Mouse (Mus musculus) fat pad, adult 2 months (tissue): ENCODE measurements around the gene Map1s.

Experiments
- DNase-seq: peaks from one replicate; pipeline ENCODE4 v3.0.0-alpha.2; 2011; ENCODE audit warnings: low read depth, low spot score; ENCODE audit errors: extremely low read depth

The Map1s gene

DNA sequence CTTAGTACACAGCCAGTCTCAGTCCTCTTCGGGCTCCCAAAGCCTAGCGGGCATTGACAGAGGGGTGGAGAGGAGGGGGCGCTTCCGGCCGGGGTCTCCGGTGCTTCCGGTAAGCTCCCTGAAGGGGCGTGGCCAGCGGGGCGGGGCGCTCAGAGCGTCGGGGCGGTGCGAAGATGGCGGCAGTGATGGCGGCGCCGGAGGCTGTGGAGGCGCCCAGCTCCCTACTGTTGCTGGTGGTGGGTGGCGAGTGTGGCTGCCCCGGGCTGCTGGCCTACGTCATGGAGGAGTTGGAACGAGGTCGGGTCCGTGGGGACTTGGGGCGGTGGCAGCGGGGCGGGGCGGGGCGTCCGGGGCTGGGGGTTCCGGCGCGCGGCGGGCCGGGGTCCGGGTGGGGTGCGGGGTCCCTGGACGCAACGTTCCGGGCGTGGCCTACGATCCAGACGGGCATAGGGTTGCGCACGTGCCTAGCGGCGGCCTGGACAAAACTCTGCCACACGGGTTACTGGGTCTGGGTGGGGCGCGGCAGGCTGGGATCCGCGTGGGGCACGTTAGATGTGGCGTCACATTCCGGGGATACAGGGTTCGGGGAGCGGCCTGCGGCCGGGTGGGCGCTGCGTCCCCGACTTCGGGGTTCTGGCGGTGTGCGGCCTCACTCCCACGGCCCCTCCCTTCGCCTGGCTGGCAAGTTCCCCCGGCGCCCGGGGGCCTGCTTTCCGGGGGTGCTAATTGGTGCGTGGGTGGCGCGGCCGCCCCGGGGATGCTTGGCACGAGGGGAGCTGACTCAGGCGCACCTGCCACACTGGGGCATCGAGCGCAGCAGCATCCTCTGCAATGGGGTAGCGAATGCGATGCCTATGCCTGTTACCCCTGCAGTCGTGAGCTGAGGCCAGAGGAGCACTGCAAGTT, at the start of gene Map1s:
Gene Map1s, plus strand, starts transcription at position 102 of the 906 bp plus-strand sequence.
- no peak for DNase-seq

- no peak for DNase-seq
Measured at GRCm38 (mm10) chr8:70856028-70856427, 49.7 kb upstream of the Map1s start.

DNA sequence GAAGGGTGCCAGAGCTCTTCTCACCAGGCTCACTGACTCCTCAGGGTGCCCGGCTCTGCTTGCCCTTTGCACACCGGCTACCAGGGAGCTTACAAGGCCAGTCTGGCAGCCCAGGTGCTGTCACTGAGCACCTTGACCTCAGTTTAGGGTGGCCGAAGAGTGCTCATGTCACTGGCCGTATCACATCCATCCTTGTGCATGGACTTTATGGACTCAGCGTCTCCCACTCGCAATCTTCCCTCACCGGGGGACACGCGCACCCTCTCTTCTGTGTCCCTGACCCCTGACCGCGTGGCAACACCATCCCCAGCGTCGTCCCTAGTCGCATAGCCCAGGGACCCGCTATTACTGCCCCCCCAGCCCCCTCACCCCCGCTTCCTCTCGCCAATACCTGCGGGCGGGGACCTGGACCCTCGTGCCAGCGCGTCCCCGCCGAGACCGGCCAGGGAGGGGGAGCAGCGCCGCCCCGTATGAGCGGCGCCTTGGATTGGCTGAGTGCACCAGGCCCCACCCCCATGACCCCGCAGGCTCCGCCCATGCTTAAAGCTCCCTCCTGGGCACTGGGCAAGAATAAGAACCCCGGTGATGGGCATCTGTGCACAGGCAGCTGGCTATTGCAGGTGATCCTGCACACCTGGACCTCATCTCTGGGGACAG, 49.1 kb upstream of the Map1s start:
- DNase-seq = no peak

GRCm38 (mm10) chr8:70857516-70857915, 48.2 kb upstream of the Map1s start:
- DNase-seq = no peak

GRCm38 (mm10) chr8:70862824-70863641, 42.7 kb upstream of the Map1s start, which contains the start of gene Kcnn1:
Gene Kcnn1 (minus strand): TSS chr8:70863258.
- no peak for DNase-seq

GRCm38 (mm10) chr8:70863956-70864711, 41.6 kb upstream of the Map1s start:
- DNase-seq = no peak

DNA sequence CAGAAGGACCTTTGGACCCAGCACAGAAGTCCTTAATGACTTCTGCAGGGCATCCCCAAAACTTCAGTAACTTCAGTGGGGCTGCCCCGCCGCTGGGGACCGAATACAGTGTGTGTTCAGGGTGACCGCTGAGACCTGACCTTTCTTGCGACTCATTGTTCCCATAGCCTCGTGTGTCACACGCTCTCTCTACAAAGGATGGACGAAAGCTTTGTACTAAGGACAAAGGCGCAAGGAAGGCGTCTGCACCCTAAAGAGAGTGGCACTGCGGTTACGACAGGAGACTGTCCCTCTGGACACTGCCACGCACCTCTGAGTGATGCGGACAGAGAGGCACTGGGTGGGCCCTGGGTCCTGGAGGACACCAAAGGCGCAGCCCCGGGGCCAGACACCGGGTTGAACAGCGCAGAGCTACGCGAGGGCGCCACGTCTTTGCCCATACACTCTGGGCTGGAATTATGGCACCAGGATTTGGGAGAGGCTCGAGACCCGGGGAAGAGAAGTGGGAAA, 41.0 kb upstream of the Map1s start:
- no peak for DNase-seq

DNA sequence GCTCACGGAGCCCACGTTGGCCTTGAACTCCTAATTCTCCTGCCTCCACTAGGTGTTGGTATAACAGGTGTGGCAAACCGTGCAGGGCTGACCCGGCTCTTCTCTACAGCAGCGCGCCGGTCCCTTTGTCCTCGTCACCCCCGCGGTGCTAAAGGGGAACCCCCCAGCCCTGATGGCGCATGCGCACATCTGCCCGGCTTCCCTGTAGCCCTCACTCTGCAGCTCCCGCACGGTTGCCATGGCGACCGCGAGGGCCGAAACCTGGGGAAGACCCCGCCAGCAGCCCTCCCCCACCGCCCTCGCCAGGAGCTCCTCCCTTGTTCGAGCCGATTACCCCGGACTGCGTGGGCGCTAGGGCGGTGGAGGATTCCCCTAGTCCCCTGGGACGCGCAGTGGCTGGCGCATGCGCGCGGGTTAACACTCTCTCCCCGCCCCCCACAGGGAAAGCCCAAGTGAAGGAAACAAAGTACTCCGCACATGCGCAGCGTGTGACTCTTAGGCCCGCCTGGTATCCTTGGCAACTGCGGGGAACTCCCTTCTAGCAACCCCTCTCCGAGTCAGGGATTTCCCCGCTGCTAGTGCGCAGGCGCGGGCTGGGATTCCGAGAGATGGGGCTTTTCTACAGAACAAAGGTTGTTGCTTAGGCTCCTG, 40.3 kb upstream of the Map1s start:
- DNase-seq = no peak

GRCm38 (mm10) chr8:70866001-70866520, 39.7 kb upstream of the Map1s start:
- DNase-seq = no peak

DNA sequence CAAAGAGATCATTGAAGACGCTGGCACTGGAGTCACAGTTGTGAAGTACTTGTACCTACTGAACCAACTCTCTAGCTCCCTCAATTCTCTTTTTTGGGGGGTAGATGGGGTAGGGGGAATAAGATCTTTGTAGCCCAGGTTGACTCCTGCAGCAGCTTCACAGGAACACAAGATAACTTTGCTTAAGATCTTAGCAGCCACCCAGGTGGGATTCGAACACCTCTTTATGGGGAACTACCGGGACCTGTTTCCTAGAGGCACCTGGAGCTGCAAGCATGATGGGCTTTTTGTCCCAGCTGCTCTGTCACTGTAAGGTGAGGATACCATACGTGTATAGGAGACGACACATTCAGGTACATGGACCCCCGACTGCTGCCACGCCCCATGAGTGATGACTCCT, 39.2 kb upstream of the Map1s start:
- DNase-seq = no peak

GRCm38 (mm10) chr8:70868559-70869198, 37.1 kb upstream of the Map1s start:
- no peak for DNase-seq

DNA sequence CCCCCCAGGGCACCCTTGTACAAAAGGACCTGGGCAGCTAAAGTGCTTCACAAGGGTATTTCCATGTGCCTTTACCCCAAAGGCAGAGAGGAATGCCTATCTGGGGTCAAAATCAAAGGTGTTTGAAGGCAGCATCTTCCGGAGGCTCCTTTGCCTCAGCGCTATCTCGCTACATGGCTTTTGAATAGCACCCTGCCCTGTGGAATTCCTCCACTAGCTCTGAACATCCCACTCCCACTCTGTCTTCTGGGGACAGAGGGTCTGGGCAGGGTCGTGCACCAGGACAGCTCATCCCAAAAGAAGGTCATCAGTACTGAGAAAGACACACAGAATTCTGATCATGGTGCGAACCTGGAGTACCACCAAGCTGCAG, 36.5 kb upstream of the Map1s start:
- no peak for DNase-seq

DNA sequence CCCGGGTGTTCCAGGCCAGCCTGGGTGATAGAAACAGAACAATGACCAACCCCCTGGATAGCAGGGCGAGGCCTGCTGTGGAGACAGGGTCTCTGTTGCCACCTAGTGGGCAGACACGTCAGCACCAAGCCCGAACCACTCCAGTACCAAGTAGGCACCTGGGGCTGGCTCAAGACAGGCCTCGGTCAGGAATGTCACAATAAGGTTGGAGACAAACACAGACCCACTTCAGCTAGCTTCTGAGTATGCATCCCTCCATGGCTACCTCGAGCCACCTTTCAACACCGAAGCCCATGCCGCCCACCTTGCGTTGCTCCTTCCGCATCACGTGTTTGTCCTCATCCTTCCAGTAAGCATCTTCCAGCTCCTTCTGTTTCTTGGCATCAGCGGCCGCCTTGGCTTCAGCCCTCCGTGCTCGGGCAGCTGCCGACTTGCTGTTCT, 36.1 kb upstream of the Map1s start:
- no peak for DNase-seq

DNA sequence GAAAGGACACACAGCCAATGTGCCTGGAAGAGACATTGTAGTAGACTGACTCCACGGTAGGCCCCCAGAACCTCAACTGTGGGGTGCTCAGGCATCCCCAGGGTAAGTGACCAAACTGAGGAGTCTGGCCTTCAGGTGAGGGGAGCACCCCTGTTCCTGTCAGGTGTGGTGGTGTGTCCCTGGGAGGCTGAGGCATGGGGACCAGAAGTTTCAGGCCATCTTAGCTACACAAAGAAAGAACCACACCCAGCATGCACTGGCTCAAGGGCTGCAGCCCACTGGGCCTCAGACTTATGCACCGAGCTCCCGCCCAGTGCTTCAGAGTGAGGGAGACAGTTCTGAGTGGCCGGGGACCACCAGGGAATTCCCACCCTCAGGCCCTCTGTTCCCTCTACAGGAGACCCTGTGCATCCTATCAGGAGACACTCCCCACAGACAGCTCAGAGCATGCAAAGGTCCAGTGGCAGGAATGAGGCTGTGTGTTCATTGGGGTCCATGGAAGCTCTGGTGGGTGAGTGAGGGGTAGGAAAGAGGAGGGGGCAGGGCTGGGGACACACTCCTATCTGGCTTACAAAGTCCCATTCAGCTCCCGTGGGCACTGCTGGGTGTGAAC, 34.4 kb upstream of the Map1s start:
- no peak for DNase-seq

DNA sequence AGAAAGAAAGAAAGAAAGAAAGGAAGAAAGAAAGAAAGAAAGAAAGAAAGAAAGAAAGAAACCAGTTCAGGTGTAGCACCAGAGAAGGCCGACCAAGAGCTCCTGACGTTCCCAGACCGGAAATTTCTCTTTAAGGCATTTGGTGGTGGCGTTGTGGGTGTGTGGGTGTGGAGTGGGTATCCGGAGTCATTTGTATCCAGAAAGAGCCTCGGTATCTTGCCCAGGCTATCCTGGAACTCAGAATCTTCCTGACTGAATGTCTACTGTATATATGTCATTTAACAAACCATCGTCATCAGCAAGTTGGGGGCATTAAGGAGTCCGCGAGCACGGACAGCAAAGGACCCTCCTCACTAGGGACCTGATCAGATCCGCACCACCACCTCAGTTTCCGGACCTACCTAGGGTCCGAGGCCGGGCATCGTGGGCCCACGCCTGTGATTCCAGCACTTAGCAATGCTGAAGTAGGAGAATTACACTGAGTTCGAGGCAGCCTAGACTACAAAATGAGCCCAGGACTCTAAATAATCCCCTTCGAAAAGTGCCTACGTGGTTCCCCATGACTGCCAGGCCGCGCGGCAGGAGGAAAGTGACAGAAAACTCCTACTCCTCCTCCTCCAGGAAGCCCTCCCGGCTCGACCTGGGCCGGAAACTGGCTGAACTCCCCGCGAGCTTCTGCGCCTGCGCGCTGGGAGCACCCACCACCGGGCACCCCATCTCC, 32.9 kb upstream of the Map1s start:
- DNase-seq = no peak

- DNase-seq = no peak
Measured at GRCm38 (mm10) chr8:70873364-70873985, 32.3 kb upstream of the Map1s start, which contains the start of gene Ccdc124. Gene Ccdc124 (minus strand): TSS chr8:70873935.

DNA sequence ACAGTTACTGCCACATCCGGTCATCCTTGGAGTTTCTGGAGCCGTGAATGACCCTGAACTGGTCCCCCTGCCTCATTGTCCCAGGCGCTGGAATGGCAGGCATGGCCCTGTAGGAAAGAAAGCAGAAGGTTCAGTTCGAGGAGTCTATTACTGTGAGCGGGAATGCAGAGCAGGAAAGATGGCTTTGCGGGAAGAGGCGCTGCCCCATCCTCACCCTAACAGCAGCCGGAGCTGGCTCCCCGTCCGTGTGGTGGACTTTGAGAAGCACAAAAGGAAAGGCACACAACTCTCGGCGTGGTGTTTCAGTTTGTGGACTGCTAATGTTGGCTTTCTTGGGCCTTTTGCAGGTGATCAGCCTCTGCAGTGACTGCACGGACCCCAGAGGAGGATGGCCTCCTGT, 31.3 kb upstream of the Map1s start:
- DNase-seq = no peak

DNA sequence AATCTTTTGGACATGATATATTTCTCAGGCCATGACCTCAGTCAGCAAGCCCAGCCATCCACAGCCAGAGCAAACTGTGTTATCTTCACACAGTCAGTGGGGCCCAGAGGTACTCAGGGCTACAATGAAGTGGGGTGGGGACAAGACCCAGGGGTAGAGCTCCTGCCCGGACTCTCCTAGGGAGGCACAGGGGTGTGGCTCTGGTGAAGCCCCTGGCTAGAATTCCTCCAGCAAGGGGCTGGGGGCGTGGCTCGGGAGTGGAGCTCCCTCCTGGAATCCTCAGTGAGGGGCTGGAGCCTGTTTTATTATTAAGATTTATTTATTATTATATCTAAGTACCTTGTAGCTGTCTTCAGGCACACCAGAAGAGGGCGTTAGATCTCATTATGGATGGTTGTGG, 29.4 kb upstream of the Map1s start:
- no peak for DNase-seq
